Mouse (Mus musculus): Measurements from ENCODE around the gene D17Wsu92e.

The D17Wsu92e gene

DNA sequence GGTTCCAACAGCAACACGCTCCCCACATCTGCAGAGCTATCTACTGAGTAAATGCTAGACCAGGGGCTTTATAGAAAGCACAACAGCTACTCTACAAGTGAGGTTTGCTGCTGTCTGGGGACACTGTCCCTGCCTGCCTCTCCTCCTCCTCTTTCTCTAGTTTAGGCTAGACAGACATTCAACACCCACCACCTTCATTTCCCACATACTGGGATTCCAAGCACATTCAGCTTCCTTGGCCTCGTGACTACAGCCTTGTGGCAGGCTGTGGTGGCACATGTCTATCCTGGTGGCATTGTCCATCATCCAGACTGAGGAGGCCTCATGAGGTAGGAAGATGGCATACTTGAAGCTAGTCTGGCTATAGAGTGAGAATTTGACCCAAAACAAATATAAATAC, 29.5 kb downstream of the D17Wsu92e start:
- no peak for DNase-seq (ENCODE audit: low read depth, low spot score)

DNA sequence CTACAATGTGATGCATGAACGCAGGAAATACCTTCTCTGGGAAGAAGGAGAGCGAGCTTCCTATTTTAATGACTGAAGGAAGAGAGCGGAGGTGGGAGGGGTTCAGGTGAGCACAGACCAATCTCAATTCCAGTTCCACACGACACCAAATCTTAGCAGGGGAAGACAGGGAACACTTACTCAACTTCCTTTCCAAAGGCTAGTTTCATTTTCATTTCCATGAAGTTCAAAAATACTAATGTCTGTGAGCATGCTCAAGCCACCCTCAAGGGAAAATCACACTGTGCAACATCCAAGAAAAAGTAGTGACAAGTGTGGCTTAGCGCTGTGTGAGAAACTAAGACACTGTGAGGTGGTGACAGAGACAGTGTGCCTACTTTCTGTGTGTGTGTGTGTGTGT, 30.4 kb downstream of the D17Wsu92e start:
- DNase-seq (ENCODE audit: low read depth, low spot score) = no peak

DNA sequence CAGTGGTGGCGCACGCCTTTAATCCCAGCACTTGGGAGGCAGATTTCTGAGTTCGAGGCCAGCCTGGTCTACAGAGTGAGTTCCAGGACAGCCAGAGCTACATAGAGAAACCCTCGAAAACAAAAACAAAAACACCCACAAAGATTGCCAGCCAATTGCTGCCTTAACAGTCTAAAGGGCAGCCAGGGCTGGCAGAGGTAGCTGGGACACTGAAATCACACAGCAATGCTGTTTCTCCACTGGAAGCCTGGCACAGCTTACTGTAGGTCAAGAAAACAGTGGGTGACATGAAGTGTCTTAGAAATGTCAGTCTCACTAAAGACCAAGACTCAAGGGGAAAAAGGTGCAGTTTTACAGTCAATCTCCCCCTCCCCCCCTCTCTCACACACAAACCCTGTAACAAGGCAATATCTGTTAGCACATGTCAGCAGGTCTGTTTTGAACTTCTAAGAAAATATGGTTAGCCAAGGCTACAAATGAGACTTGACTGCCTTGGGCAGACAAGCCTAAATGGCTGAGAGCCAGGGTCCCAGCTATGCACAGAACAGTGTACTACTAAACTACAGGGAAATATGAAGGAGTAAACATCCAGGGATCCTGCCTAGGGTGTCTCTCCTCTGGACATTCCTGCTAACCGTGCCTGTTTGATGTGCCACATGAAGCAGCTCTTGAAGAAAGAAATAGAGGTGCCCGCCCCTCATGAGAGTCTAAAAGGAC, 31.8 kb downstream of the D17Wsu92e start:
- no peak for DNase-seq (ENCODE audit: low read depth, low spot score)

DNA sequence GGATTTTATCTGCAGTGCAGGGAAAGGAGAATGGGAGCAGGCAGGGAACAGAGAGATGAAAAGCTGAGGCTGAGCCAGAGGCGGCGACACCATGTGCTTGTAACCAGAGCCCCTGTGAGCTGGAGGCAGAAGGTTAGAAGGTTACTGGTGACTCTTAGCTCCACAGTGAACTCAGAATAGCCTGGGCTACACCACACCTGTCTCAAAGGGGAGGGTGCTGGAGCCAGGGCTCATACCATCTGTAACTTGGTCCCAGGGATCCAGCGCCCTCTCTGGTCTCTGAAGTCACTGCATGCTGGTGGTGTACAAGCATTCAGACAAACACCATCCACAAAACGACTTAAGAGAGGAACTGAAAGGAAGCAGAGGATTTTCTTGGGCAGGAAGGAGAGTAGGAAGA, 36.9 kb downstream of the D17Wsu92e start:
- DNase-seq (ENCODE audit: low read depth, low spot score) = peak; percentile 26

DNA sequence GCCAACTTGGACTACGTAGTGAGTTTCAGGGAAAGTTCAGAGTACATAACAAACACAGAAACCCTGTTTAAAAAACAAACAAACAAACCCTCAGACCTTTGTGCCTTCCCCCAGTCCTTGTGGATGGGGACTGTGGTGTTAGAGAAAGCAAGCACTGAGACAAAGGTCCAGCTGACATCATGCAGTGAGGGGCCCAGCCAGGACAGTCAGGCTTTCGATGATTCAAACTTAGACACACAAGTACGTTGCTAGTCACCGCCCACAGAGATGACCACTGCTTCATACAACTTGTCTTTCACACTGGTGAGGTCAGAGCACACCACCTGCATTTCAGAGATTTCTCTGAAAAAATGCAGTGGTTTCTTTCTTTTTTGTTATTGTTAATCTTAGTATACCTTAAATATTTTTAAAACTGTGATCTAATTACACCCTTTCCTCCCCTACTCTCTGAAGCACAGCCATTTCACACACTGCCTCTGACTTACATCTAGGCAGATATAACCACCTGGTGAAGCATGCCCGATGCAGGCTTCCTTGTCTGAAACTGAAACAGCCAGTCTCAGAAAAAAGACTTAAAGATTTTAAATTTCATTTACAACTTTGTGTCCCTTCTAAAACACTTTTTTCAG, 39.3 kb downstream of the D17Wsu92e start:
- peak; percentile 86 for DNase-seq (ENCODE audit: low read depth, low spot score)

DNA sequence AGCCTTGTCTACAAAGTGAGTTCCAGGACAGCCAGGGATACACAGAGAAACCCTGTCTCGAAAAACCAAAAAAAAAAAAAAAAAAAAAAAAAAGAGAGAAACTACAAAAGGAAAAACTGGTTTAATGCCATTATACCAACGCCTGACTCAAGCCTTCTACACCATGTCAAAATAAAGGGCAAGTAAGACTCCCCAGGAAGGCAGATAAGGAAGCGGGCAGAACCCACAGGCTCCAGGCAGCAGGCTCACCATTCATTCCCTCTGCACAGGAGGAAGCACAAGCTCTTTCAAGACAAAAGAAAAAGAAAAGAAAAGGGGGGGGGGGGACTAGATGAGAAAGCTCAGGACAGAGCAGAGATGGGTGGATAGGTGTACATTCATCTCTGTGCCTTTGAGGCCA, 40.7 kb downstream of the D17Wsu92e start:
- DNase-seq (ENCODE audit: low read depth, low spot score) = no peak

DNA sequence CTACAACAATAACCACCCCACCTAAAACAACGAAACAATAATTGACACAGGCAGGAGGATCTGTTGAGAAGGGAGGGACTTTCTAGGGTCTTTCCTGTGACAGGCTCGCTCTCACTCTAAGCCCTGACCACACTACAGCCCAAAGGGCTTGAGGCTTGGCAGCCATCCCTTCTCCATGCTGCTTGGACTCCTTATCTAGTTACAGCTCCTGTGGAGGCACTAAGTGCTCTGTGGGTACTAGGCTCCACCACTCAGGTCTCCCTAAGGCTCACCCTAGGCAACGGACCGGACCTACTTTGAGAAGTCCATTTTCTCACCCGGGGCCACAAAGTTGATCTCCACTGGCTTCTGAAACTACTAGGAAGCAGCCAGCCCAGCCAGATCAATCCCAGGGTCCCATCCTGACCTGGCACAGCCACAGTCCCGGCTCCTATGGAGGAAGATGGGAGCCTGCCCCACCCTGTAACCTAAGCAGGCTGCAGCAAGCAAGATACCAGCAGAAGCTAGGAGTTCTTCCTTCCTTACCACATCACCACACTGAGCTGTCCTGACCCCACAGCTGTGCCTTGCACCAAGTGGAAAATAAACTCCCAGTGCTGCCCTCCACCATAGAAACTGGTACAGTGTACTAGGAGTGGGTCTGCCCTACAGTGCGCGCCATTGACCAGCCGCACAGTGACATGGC, 41.6 kb downstream of the D17Wsu92e start:
- DNase-seq (ENCODE audit: low read depth, low spot score) = no peak

DNA sequence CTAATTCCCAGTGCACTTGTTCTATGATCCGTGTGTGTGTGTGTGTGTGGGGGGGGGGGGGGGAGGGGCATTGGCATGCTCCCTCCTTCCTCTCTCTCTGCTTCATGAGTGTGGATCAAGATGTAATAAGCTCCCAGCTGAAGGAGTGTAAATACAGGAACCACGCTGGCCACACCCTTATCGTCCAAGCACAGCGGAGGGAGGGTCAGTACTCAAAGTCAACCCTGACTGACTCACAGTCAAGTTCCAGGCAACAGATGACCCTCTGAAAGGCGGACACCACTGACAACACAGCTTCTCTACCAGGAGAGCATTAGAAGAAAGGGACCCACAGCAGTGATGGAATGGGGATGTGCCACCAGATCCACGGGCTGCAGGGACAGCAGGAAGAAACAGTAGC, 42.6 kb downstream of the D17Wsu92e start:
- DNase-seq (ENCODE audit: low read depth, low spot score) = no peak

DNA sequence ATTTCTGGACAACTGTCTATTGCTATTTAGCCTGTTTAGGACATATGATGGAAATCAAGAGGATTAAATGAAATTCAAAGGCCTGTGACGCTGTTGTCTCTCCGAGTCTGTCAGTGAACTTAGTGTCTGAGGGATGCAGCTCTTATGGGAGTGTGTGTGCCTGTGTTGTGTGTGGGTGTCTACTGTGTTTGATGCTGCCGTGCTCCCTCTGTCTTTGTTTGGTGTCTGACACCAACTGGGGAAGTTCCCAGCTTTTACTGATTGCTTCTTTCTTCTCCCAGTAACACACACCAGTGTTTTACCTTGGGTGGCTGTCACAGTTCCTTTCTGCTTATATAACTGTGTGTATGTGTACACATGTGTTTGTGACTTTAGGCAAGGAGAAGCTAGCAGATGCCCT, 46.2 kb downstream of the D17Wsu92e start:
- DNase-seq (ENCODE audit: low read depth, low spot score) = no peak

DNA sequence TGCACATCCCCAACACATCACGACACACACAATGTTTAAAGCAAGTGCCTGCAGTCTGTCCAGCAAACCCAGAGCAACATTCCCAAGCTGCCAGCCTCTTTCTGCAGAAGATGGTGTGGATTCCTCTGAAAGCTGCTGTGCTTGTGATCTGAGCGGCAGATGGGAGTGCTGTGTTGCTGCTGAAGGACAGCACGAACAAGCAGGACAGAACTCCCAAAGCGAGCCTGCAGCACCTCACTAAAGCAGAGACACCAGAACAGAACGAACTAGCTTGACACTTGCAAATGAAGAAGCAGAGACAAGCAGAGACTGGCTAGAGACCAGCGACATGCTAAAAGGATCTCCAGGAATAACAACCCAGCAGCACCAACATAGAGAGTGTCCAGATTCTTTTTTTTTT, 48.8 kb downstream of the D17Wsu92e start:
- DNase-seq (ENCODE audit: low read depth, low spot score) = no peak

DNA sequence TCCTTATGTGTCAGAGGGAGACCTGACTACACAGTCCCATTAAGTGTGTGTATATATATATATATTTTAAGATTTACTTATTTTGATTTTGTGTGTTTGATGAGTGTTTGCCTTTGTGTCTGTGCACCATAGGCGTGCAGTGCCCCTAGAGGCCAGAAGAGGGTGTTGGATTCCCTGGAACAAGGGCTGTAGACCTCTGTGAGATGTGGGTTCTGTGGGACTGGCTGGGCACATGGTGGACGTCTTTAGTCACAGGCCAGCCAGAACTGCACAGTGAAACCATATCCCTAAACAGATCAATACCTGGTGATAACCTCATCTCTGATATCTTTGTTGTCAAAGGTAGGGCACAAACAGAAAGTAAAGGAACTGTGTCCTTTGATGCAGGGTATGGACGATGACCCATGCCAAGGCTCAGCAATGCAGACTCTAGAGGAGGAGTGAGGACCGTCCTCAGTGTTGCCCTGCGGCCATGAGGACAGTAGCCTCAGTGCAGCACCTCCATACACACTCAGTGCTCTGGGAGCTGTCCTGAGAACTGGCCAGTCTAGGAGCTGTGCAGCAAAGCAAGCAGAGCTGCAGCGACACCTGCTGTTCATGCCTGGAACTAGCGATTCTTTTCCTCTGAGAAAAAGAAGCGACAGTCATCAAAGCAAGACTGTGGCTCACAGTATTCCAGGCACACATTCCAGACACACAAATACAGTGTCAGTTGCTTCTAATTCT, 51.5 kb downstream of the D17Wsu92e start:
- DNase-seq (ENCODE audit: low read depth, low spot score) = peak; percentile 90

DNA sequence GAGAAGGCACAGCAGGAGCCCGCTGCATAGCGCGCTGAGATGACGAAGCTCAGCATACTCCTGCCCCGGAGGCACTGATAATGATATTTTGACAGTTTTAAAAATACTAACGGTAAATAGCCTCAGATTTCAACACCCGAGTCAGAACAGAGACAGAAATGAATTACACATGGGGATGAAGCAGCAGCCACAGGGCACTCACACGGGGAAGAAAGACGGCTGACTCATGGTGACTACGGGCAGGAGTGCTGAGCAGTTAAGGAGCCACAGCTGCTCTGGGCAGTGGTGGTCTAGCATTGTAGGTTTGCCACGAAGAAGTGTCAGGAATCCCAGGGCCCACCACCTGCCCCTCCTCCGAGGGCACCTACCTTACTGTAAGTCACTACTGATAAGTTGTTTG, 52.9 kb downstream of the D17Wsu92e start:
- DNase-seq (ENCODE audit: low read depth, low spot score) = peak; percentile 96

DNA sequence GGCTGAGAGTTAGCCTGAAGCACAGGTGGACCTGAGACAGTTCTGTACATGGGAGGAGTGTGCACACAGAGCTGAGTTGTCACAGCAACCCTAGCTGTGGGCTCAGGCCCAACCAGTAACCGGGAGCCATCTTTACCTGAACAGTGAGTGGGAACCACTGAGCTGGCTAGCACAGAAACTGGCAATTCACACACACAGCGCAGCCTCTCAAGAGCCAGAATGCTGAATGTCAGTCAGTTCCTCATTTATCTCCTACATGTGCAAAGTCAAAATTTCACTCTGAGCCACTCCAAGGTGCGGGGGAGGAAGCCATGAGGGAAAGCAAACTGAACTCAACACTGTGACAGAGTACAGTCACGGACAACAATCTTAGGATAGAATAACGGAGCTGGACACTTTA, 53.3 kb downstream of the D17Wsu92e start:
- DNase-seq (ENCODE audit: low read depth, low spot score) = no peak

DNA sequence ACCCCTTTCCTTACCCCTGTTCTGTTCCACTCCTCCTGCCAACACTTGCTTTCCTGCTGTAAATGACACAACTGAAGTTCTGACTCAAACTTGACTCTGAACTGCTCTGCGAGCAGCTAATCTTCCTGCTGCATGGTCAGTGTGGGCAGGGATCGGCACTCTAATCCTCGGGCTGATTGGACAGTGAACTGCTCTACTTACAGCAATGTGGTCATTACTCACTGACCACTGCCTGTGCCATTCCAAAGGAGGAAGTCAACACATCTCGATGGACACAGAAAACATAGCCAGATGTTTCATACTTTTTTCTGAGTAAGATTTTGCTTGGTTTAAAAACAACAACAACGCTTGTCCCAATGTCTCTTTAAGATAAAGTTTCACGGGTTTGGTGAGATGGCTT, 55.4 kb downstream of the D17Wsu92e start:
- DNase-seq (ENCODE audit: low read depth, low spot score) = peak; percentile 96

DNA sequence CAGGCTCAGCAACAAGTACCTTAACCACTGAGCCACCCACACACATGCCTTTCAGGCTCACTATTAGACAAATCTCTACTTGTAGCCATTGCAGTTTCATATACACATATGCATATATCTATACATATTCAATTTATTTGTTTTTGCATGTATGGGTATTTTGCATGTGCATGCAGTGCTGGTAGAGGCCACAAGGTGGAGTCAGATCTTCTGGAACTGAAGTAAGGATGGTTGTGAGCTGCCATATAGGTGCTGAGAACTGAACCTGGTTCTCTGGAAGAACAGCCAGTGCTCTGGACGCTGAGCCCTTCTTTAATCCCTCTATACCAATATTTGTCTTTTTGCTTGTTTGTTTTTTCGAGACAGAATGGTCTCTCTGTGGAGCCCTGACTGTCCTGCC, 56.0 kb downstream of the D17Wsu92e start:
- peak; percentile 28 for DNase-seq (ENCODE audit: low read depth, low spot score)

DNA sequence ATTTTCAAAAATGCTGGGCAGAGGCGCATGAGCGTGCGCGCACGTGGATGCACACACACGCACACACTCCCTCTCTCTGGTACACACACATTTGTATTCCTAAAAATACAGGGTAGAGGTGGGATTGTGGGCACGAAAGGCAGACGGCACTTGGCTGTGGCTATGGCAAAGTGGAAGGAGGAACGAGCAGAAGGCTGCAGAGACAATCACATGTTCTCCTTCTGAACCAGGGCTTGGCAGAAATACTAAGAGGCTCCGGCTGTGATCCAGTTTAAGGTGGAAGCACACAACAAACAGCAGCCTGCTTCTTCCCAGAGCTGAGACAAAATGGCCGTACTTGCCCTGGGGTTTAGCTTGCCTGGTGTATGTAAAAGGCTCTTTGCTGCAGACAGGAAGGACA, 57.6 kb downstream of the D17Wsu92e start:
- no peak for DNase-seq (ENCODE audit: low read depth, low spot score)

DNA sequence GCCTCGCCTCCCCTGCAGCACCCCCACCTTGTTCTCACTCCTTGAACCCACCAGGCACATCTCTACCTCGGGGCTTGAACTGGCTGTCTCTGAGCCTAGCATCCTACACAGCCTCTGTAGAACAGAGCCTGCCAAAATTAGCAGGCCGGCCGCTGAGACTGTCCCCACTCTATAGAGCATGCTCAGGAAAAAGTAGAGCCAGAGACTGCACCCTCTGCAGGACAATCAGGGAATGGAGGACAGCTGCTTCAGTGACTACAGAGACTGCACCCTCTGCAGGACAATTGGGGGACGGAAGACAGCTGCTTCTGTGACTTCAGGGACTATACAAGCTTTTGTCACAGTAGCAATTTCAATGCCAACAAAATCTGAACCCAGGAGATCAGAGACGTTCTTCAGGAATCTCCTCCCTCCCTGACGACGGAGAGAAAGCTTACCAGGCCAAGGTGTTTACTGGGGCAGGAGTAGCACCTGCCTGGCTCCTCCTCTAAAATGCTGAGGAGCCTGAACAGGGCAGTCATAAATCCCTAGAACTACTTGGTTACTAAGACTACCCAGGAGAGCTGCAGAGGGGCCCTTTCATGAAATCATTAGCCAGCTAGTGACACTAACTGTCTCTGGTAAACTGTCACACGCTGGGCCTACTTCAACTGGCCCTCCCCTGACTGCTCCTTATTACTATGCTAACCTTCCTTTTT, 58.7 kb downstream of the D17Wsu92e start:
- DNase-seq (ENCODE audit: low read depth, low spot score) = peak; percentile 69

DNA sequence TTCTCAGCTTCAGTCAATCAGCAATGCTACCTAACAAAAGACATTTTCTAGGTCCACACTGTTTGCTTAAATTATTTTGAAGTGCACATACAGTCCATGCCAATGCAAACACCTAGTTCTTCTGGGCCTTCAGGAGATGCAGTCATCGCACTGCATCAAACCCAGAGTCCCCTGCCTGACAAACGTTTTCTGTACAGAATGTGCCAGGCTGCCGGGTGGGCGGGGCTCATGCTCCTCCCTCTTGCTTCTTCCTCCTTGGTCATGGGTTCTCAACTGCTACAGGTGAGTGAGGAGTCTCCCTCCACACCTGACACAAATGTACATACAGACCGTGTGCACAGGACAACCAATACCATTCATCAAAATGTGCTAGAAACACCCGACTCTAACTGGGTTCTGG, 60.3 kb downstream of the D17Wsu92e start:
- no peak for DNase-seq (ENCODE audit: low read depth, low spot score)

DNA sequence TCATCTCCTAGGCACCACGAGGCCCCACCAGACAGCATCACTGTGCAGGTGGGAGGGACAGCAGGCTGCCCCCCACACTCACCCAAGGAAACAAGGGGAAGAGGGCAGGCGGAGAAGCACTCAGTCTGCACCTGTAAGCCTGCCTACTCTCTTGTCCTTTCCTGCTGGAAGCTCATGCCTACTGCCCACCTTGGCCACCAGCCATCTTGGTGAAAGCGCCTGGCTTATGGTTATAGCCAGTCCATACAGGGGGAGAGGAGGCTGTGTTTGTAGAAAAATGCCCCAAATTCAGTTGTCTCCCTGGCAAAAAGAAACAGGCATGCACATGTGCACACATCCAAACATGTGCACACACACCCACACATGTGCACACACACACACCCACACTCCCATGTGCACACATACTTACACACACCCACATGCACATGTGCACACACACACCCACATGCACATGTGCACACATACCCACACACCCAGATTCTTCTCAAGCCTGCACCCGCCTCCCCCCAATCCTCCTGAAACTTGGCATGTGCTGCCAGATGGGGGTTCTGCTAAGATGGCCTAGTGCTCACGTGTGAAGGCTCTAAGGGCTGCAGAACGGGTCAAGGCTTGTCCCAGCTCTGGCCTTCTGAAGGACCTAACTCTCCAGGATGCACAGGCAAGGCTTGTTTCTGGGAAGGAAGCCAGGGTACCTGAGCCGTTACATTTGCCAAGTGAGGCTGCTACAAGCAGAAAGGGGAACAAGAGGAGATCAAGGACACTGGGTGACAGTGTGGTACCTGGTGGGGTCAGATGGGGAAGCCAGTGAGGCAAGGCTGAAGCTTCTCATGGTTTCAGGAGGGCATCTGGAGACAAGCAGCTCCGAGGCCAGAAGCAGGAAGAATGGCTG, 68.9 kb downstream of the D17Wsu92e start:
- DNase-seq (ENCODE audit: low read depth, low spot score) = no peak

DNA sequence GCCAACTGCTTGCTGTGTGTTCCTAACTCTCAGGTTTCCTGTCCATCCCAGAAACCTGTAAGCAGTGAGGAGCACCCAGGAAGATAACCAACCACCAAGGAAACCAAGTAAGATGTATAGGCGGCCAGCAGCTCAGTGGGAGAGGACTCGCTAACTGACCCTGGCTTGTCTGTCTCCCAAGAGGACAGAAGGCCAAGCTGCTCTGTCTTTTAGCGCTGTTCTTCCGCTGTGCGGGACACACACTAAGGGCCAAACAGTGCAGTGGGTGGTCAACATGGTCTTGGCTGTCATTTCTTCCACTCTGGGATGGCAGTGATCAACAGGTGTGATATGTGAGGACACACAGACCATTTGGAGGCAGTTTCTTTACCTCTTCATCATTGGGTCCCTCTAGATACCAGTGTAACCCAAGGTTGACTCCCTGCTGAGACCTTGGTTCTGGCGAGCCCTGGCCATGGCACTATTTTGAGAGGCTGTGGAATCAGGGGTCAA, 70.0 kb downstream of the D17Wsu92e start:
- DNase-seq (ENCODE audit: low read depth, low spot score) = no peak

DNA sequence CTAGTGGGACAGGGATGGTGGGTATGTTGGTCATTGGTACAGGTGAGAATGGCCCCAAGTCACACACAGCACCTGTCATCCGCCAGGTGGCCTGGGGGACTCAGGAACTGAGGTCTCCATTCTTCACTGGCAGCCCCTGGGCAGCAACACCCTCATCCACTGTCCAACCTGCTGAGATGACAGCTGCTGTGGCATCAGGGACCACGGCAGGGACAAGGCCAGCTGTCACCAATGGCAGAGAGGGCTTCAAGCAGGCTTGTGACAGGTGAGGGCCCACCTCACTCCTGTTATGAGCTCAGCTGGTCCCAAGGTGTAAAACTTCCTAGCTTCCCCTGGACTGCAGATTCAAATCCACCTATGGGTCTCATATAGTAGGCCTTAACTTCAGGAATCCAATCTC, 72.3 kb downstream of the D17Wsu92e start:
- no peak for DNase-seq (ENCODE audit: low read depth, low spot score)

Measured in 3T3-L1 (cell line).